Mouse (Mus musculus): ENCODE data around the gene Tec.

GRCm38 (mm10) chr5:72871114-72871513 is 2.8 kb upstream of the Tec start:
- TF ChIP-seq CTCF (IDR thresholded peaks at IDR 0.05; ENCODE audit: insufficient read depth, low read depth, low read length) = no peak
- no peak for TF ChIP-seq POLR2A (IDR thresholded peaks at IDR 0.05; ENCODE audit: insufficient read depth, low read depth, low read length)

Data from olfactory bulb, adult 2 months (tissue).